Mouse (Mus musculus): ENCODE measurements at regions not wholly inside any gene's neighbourhood (a gene's known extent, or its start where the extent isn't known, plus 50 kb on each side); places are given as distances from the start of the nearest gene placed in this dataset.

DNA sequence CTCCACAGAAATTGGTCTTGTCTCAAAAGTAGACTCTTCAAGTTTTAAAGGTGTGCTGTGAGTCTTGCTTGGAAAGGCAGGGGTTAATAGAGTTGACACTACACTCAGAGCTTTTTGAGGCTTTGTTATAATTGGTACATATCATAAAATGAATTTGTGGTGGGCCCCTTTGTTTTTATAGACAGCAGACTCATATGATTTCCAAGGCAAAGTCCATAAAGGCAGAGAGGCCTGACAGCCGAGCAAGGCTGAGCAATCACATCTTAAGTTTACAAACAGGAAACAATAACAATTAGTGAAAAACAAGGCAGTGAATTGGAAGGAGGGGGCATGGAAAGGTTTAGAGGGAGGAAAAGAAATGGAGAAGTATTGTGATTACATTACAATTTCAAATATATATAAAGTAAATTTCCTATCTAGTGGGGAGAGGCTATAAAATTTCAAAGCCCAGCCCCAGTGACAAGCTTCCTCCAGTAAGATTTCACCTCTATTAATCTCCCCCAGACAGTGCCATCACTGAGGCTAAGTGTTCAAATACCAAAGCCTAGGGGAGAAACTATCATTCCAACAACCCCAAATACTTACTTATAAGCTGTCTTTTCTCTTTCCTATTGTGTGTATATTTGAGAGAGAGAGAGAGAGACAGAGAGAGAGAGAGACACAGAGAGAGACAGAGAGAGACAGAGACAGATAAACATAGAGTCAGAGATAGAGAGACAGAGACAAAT is 91.3 kb downstream of the Rab11fip2 start:
- DNase-seq (ENCODE audit: low spot score, missing footprints), result peak; percentile 56
- 78% methylated on average over 1 of the region's 1 CpGs for WGBS
- H3K4me2 ChIP-seq, result no peak overlapping the region
- H3K36me3 ChIP-seq (ENCODE audit: control insufficient read depth, insufficient read depth, low read length), result no peaks in the 10 kb centered on the region
- ATAC-seq (ENCODE audit: low FRiP score), result no peak
- no peaks in the 10 kb centered on the region for H3K27me3 ChIP-seq (ENCODE audit: control insufficient read depth, insufficient read depth, low read length)
- no peak overlapping the region for H3K9ac ChIP-seq (ENCODE audit: low read length)
- H3K9me3 ChIP-seq (ENCODE audit: control insufficient read depth, low read length), result no peaks in the 10 kb centered on the region
- H3K4me3 ChIP-seq (ENCODE audit: low read depth, low read length), result no peak overlapping the region
- H3K27ac ChIP-seq (ENCODE audit: low read depth, low read length), result no peak overlapping the region
- no peaks in the 10 kb centered on the region for H3K4me1 ChIP-seq (ENCODE audit: control insufficient read depth, insufficient read depth, low read length)
